Mouse (Mus musculus): ENCODE measurements around the gene 2410131K14Rik.

2410131K14Rik gene

DNA sequence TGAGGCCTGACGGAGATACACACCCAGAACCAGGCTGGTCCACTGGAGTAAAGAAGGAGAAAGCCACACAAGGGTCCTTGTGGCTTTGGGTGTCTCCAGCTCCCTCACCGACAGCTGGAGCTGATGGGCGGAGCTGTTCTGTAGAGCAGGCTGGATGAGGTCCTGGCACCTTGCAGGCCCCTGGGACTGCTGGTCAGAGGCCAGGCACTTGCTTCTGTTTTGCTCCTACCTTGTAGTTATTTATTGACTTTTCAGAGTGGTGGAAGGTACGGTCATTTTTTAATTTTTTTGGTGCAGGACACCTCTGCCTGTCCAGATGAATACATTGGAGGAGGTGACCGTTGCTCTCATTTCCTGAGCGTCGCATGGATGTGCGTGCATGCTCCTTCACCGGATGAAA is 16.2 kb downstream of the 2410131K14Rik start:
- DNase-seq (ENCODE audit: low read depth): no peak

DNA sequence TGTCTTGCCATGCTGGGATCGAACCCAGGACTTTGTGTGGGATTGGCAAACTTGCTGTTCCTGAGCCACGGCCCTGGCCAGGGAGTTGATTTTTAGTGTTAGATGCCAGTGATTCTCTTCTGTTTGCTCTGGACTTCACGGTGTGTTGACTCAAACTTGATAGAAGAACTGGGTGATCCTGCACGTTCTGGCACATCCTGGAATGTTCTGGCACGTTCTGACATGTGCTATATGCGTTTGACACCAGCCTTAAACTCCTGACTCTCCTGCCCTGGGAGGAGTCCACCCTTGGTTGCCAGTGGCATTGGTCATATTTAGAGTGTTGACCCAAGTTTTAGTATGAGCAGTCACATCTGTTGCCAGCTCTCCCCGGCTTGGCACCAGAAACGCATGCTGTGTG is 17.4 kb downstream of the 2410131K14Rik start:
- no peak for DNase-seq (ENCODE audit: low read depth)

DNA sequence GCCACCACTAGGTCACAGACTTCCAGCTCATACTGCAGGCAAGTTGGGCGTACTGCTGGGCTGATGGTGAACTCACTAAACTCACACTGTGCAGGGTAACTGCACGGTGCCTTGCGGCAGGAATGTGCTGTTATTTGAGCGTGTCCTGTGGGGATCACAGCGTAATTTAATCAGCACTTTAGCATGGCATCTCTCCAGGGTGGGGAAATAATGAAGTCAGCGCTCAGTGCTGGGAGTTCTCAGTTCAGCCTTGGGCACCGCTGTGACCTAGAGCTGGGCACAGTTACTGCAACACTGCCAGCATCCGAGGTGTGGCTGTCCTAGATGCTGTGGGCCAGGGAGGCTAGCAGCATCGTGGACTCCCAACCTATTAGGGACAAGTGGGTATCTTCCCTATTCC is 19.3 kb downstream of the 2410131K14Rik start:
- no peak for DNase-seq (ENCODE audit: low read depth)

GRCm38 (mm10) chr5:118265366-118265765 is 20.3 kb downstream of the 2410131K14Rik start:
- no peak for DNase-seq (ENCODE audit: low read depth)

GRCm38 (mm10) chr5:118266309-118266708 is 21.3 kb downstream of the 2410131K14Rik start:
- peak; percentile 34 for DNase-seq (ENCODE audit: low read depth)

GRCm38 (mm10) chr5:118268987-118269386 is 24.0 kb downstream of the 2410131K14Rik start:
- peak; percentile 78 for DNase-seq (ENCODE audit: low read depth)

- no peak for DNase-seq (ENCODE audit: low read depth)
Measured at GRCm38 (mm10) chr5:118271449-118272110, 26.6 kb downstream of the 2410131K14Rik start.

GRCm38 (mm10) chr5:118273446-118273845 is 28.4 kb downstream of the 2410131K14Rik start:
- DNase-seq (ENCODE audit: low read depth): no peak

DNA sequence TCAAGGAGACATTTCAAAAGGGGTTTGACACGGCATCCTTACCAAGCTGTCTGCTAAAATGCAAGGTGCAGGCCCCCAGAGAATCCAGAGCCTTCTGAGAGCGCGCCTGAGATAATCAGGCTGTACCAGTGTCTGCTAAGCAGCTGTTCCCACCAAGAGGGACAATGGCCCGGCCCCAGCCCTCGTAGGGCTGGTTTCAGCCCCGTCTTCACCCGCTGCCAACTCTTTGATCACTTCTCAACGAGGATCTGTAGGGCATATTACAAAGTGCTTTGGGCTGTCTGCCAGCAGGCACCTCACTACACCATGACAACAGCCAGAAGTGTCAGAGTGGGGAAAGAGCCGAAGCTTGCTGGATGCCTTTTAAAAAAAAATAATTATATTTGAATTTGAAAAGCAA is 29.5 kb downstream of the 2410131K14Rik start:
- no peak for DNase-seq (ENCODE audit: low read depth)

- no peak for DNase-seq (ENCODE audit: low read depth)
Measured at GRCm38 (mm10) chr5:118276281-118276680, 31.3 kb downstream of the 2410131K14Rik start.

DNA sequence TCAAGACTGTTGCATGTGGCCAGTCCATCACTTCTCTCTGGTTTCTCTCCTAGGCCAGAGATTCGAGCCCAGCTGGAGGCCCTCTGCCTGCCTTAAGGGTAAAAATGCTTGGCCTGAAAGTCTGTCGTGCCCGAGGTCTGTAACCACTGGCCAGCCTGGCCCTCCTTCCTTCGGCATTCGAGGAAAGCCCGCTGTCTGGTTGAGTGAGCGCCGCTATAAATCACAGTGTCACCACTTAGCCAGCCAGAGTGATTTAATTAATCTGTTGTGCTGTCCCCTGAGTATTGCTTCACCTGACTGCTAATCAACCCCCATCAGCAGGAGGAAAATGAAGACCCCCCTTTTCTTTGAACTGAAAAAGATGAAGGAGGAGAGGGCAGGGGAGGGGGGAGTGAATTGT is 31.7 kb downstream of the 2410131K14Rik start:
- DNase-seq (ENCODE audit: low read depth): no peak

DNA sequence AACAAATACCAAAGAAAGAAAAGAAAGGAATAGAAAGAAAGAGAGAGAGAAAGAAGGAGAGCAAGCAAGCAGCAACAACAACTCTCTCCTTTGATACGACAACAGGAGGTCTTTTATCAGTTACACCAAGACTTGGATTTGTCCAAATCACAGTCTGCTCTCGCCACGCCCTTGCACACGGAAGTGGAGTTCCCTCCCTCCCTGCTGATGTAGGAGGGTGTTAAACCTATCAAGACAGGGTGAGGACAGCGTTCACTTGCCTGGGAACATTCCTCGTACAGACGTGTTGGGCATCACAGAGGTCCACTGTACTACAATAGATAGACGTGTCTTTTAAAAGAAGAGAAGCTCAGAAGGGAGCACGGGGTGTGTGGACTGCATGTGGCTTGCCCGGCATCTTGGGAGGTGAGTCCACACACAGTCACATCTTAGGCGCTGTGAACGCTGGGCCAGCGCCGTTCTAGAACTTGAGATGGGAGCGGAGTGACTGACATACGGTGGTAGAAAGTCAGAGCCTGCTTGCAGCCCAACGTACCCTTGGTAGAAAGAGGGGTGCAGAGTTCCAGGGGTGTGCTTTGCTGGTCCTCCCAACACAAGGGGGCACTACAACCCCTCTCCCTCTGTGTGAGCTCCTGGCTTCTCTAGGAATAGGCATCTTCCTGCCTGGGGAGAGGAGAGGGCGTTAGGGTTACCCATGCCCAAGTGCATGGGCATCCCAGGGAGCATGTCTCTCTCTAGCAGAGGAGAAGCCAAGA is 32.9 kb downstream of the 2410131K14Rik start:
- DNase-seq (ENCODE audit: low read depth): no peak

DNA sequence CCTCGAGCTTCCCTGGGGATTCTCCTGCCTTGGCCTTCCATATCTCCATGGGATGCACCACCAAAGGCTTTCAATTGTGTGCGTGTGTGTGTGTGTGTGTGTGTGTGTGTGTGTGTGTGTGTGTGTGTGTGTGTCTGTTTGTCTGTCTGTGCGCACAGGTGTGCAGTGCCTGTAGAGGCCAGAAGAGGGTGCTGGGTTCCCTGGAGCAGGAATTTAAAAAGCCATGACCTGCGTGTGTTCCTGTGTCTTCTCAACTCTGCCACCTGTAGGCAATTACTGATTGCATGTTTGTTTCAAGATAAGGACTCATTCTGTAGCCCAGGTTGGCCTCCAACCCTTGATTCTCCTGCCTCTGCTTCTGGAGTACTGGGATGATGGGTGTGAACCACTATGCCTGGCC is 46.4 kb downstream of the 2410131K14Rik start:
- no peak for DNase-seq (ENCODE audit: low read depth)

- DNase-seq (ENCODE audit: low read depth): no peak
Measured at GRCm38 (mm10) chr5:118292476-118292875, 47.4 kb downstream of the 2410131K14Rik start.

DNA sequence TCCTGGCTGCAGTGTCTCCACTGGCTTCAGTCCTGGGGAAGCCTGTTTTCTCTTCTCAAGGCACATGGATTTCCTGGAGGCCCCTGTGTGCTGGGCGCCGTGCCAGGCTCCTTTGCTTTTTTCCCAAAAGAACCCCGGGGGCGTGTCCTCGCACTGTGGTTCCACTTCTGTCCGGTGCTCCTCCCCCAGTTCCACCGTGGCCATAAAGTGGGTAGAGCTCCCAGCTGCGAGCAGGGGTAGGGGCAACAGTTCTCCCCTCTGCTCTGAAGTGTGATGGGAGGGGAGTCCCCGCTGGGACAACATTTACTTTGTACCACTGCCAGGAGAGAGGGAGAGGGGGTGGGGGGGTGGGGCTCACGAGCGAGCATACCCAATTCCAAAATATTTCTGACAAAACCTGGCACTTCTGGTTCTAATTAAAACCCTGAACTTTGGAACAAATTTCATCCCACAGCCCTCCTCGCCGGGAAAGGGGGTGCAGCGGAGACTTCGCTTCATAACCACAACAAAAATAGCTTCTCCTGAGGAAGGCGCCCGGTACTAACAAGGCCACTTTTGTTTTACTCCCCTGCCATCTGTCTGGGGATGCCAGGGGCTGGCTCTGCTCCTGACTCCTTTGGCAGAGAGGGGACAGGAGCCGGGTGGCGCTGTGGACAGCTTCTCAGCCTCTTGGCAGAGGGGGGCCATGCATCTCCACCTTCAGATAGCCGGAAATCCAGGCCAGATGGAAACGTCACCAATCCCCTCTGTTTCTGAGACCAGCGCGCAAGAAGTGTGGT is 49.2 kb downstream of the 2410131K14Rik start:
- DNase-seq (ENCODE audit: low read depth): no peak

DNA sequence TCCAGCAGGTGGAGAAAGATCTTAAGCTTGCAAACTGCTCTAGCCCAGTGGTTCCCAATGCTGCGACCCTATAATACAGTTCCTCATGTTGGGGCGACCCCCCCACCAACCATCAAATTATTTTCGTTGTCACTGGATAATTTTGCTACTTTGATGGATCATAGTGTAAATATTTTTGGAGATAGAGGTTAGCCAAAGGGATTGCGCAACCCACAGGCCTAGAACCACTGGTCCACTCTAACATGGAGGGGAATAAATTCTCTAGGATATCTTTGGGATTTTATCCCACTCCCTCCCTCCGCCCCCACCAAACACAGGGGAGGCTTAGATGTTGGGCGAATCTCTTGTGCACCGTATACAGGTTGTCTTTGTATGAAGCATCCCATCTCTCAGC is 49.8 kb downstream of the 2410131K14Rik start:
- no peak for DNase-seq (ENCODE audit: low read depth)

- DNase-seq (ENCODE audit: low read depth): no peak
Measured at GRCm38 (mm10) chr5:118297338-118297746, 52.3 kb downstream of the 2410131K14Rik start.

GRCm38 (mm10) chr5:118299720-118300400 is 54.8 kb downstream of the 2410131K14Rik start:
- no peak for DNase-seq (ENCODE audit: low read depth)

- no peak for DNase-seq (ENCODE audit: low read depth)
Measured at GRCm38 (mm10) chr5:118302466-118303155, 57.6 kb downstream of the 2410131K14Rik start.

GRCm38 (mm10) chr5:118304970-118305618 is 60.1 kb downstream of the 2410131K14Rik start:
- DNase-seq (ENCODE audit: low read depth): no peak

DNA sequence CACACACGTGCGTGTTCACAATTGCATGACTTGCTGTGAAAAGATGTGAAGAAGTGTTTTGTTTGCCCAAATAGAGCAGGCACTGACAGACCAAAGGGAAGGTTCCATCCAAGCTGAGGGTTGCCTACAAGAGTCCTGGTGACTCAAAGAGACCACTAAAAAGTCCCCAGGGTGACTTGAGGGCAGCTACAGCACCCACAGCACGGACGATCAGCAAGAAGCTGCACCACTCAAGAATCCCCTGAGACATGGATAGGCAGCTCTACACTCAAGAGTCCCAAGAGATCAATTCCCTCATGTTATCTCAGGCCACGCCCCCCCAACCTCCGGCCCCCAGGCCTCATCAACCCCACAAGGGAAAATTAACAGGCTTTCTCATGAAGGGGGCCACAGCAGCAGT is 65.4 kb downstream of the 2410131K14Rik start:
- no peak for DNase-seq (ENCODE audit: low read depth)

All from induced T-regulatory cell, adult 2 months (primary cell).